Mouse (Mus musculus) ES-E14 (cell line): ENCODE data around the gene Sema4a. TPM values are rescaled to one million over a fixed set of nuclear protein-coding genes. Genes with fewer than 3 reads are reported as not detected.

Source experiments
- DNase-seq: peaks from one replicate; pipeline ENCODE4 v3.0.0-alpha.2; 2013; ENCODE audit warnings: low read depth, low spot score
- H3K27ac ChIP-seq: 2 replicates; pipeline ENCODE4 v1.5.1; 2012; ENCODE audit warnings: low read depth, mild to moderate bottlenecking, low read length, moderate library complexity, mixed read lengths; ENCODE audit not compliant: poor library complexity, insufficient read depth, severe bottlenecking
- H3K36me3 ChIP-seq: 2 replicates; pipeline ENCODE4 v1.6.1; 2012; ENCODE audit warnings: mild to moderate bottlenecking, low read length, moderate library complexity, mixed read lengths; ENCODE audit not compliant: control insufficient read depth, poor library complexity, insufficient read depth, severe bottlenecking
- H3K4me1 ChIP-seq, 2 experiments: fragments of 150-350 bp in 1 of 2; sonication (generic) in 1 of 2; 2 replicates each; pipeline ENCODE4 v1.6.1; 2012; ENCODE audit warnings: low read length in 2 of 2, mild to moderate bottlenecking in 1 of 2, mixed read lengths in 1 of 2; ENCODE audit not compliant: control insufficient read depth in 2 of 2, insufficient read depth in 2 of 2, poor library complexity in 1 of 2
- H3K4me3 ChIP-seq, 2 experiments: fragments of 150-350 bp in 1 of 2; sonication (generic) in 1 of 2; 2 replicates each; pipeline ENCODE4 v1.5.1; 2012; ENCODE audit warnings: low read length in 2 of 2, low read depth in 1 of 2, mild to moderate bottlenecking in 1 of 2, mixed read lengths in 1 of 2; ENCODE audit not compliant: insufficient read depth in 1 of 2, poor library complexity in 1 of 2, severe bottlenecking in 1 of 2
- H3K9ac ChIP-seq: 2 replicates; pipeline ENCODE4 v1.6.1; 2012; ENCODE audit warnings: low read depth, mild to moderate bottlenecking, low read length, mixed read lengths; ENCODE audit not compliant: poor library complexity, insufficient read depth, severe bottlenecking
- H3K9me3 ChIP-seq: fragments of 150-350 bp; sonication (generic); 2 replicates; pipeline ENCODE4 v1.6.1; 2012; ENCODE audit warnings: low read depth, mild to moderate bottlenecking, low read length; ENCODE audit not compliant: control insufficient read depth, insufficient read depth
- CHD2 ChIP-seq: IDR thresholded peaks from 2 replicates; pipeline ENCODE4 v1.6.1; 2014; ENCODE audit warnings: mild to moderate bottlenecking, low read depth, low read length, inconsistent platforms
- HCFC1 ChIP-seq: IDR thresholded peaks from 2 replicates; pipeline ENCODE4 v1.6.1; 2012; ENCODE audit warnings: low read length, inconsistent platforms, borderline replicate concordance; ENCODE audit not compliant: insufficient read depth
- MAFK ChIP-seq: IDR thresholded peaks from 2 replicates; pipeline ENCODE4 v1.6.1; 2014; ENCODE audit warnings: mild to moderate bottlenecking, low read depth, low read length, inconsistent platforms; ENCODE audit not compliant: insufficient read depth
- ZC3H11A ChIP-seq: IDR thresholded peaks from 2 replicates; pipeline ENCODE4 v1.6.1; 2012; ENCODE audit warnings: low read depth, mild to moderate bottlenecking, inconsistent platforms, low read length, borderline replicate concordance
- ZNF384 ChIP-seq: IDR thresholded peaks from 2 replicates; pipeline ENCODE4 v1.6.1; 2012; ENCODE audit warnings: low read depth, low read length, inconsistent platforms
- in situ Hi-C, 2 experiments: fragments of 600-800 bp; cut with MboI; formaldehyde crosslinking; loops; one replicate each; pipeline ENCODE4 v1.15.1; 2025; ENCODE audit warnings: low sequenced_read_pairs in 2 of 2, inconsistent platforms in 1 of 2; ENCODE audit not compliant: unreplicated experiment in 2 of 2
- total RNA-seq: library from RNA; depleted of rRNA; stranded (reverse); fragments of 300-350 nt; gene quantifications from 2 replicates; pipeline ENCODE4 v1.2.3, GENCODE M21; 2012

The Sema4a gene
- total RNA-seq, 1 experiment = 8.8 TPM

GRCm38 (mm10) chr3:88473020-88473419 lies 12.0 kb upstream of the Sema4a start:
- no peak overlapping the region for H3K4me3 ChIP-seq
- H3K9ac ChIP-seq = no peak overlapping the region
- no peak overlapping the region for H3K27ac ChIP-seq
- no peak for DNase-seq
- no peaks in the 10 kb centered on the region for H3K36me3 ChIP-seq
- H3K9me3 ChIP-seq = no peaks in the 10 kb centered on the region
- TF ChIP-seq MAFK (no peak), CHD2 (0 out of 2 replicates have a peak, but pooled peaks have one; percentile 28)
- in situ Hi-C loops = loop anchor here in 1 of 2 experiments (10.0 kb wide), 1 partner anchor 68 kb away; no protein-coding TSS in a partner anchor
- H3K4me1 ChIP-seq = peaks cover 0 to 2% of the 10 kb centered on the region in 2 experiments; a peak in 1 of 4 replicates

GRCm38 (mm10) chr3:88470943-88471479 lies 10.0 kb upstream of the Sema4a start:
- no peak for DNase-seq
- Histone ChIP-seq H3K36me3 (no peaks in the 10 kb centered on the region), H3K9ac (no peak overlapping the region), H3K4me1 (peaks cover 0 to 2% of the 10 kb centered on the region in 2 experiments; a peak in 1 of 4 replicates), H3K4me3 (no peak overlapping the region), H3K9me3 (no peaks in the 10 kb centered on the region), H3K27ac (no peak overlapping the region)
- in situ Hi-C loops = loop anchor here in 1 of 2 experiments (10.0 kb wide), 1 partner anchor 66 kb away; no protein-coding TSS in a partner anchor
- TF ChIP-seq ZC3H11A (no peak), MAFK (no peak), HCFC1 (no peak), ZNF384 (no peak), CHD2 (no peak)

GRCm38 (mm10) chr3:88469466-88469865 lies 8.5 kb upstream of the Sema4a start:
- Histone ChIP-seq H3K9ac (no peak overlapping the region), H3K4me3 (no peak overlapping the region), H3K36me3 (no peaks in the 10 kb centered on the region), H3K9me3 (no peaks in the 10 kb centered on the region), H3K4me1 (peaks cover 0 to 5% of the 10 kb centered on the region in 2 experiments; a peak in 2 of 4 replicates), H3K27ac (no peak overlapping the region)
- TF ChIP-seq ZC3H11A = no peak
- no peak for TF ChIP-seq CHD2
- DNase-seq = no peak
- in situ Hi-C loops = loop anchor here in 1 of 2 experiments (5.0 kb wide), 1 partner anchor 62 kb away; no protein-coding TSS in a partner anchor

GRCm38 (mm10) chr3:88467116-88467824 lies 6.3 kb upstream of the Sema4a start:
- peak; percentile 78 for DNase-seq
- Histone ChIP-seq H3K9ac (no peak overlapping the region), H3K27ac (no peak overlapping the region)

More at GRCm38 (mm10) chr3:88467116-88467824, 6.3 kb upstream of the Sema4a start:
- no peak for TF ChIP-seq MAFK
- TF ChIP-seq ZNF384 = no peak
- peak; percentile 84 for TF ChIP-seq ZC3H11A
- in situ Hi-C loops = loop anchor here in 1 of 2 experiments (5.0 kb wide), 1 partner anchor 60 kb away; no protein-coding TSS in a partner anchor
- no peak overlapping the region for H3K4me3 ChIP-seq
- no peaks in the 10 kb centered on the region for H3K36me3 ChIP-seq
- H3K4me1 ChIP-seq = peaks cover 0 to 5% of the 10 kb centered on the region in 2 experiments; a peak in 2 of 4 replicates
- H3K9me3 ChIP-seq = no peaks in the 10 kb centered on the region
